In genomic region chr4:55166266-55166665, GRCm38 (mm10) we compare ENCODE assay signal across 33 mouse cellular contexts.
DNase-seq lines count a peak whose midpoint lies in the region; ATAC-seq lines count a peak whose summit lies in the region.
"Had no signal": no experiment of that assay in that cellular context is flagged by ENCODE, and none has a peak within 500 bp of the region (broad histone marks: within the 10 kb centered on the region; RNA-seq: fewer than 3 reads in every experiment).

No protein-coding gene starts in this region.

- no peak overlapping the region; the same call in 1 of the 2 replicates for H3K27ac ChIP-seq in forebrain, embryonic 16.5 days (ENCODE audit: low read length)
- no peak overlapping the region for H3K27ac ChIP-seq in forebrain, embryonic 13.5 days
- H3K27ac ChIP-seq: hindbrain, embryonic 13.5 days; kidney, postnatal 0 days; left cerebral cortex, adult 2 months; limb, embryonic 13.5 days; liver, embryonic 12.5 days; midbrain, embryonic 12.5 days; neural tube, embryonic 12.5 days; stomach, postnatal 0 days had no signal

- H3K4me2 ChIP-seq in forebrain, embryonic 16.5 days (ENCODE audit: low read length), result no peak overlapping the region
- no peak overlapping the region for H3K4me2 ChIP-seq in forebrain, embryonic 13.5 days
- H3K4me2 ChIP-seq: heart, embryonic 12.5 days; hindbrain, embryonic 13.5 days; limb, embryonic 13.5 days; liver, embryonic 12.5 days; midbrain, embryonic 12.5 days; neural tube, embryonic 12.5 days had no signal

- H3K4me3 ChIP-seq in forebrain, embryonic 16.5 days (replicated peaks; ENCODE audit: low read length), result no peak overlapping the region
- H3K4me3 ChIP-seq in forebrain, embryonic 13.5 days, result no peak overlapping the region
- H3K4me3 ChIP-seq: erythroblast, embryonic 14.5 days; heart, embryonic 12.5 days; hindbrain, embryonic 13.5 days; left cerebral cortex, adult 2 months; limb, embryonic 13.5 days; liver, embryonic 12.5 days; megakaryocyte, embryonic 14.5 days; midbrain, embryonic 12.5 days; myocyte; neural tube, embryonic 12.5 days had no signal

- no peaks in the 10 kb centered on the region for H3K4me1 ChIP-seq in forebrain, embryonic 16.5 days (replicated peaks; ENCODE audit: control insufficient read depth, insufficient read depth, low read length)
- no peaks in the 10 kb centered on the region for H3K4me1 ChIP-seq in forebrain, embryonic 13.5 days
- H3K4me1 ChIP-seq: hindbrain, embryonic 13.5 days; liver, embryonic 12.5 days; megakaryocyte, embryonic 14.5 days; midbrain, embryonic 12.5 days; neural tube, embryonic 12.5 days had no signal

- DNase-seq in cerebellum, adult 8-10 months, result peak; percentile 13
- DNase-seq in cerebellum, postnatal 14 days, result no peak
- DNase-seq in brain, adult 2 months (ENCODE audit: low read depth, low spot score), result peak; percentile 32
- DNase-seq in layer of hippocampus, adult 9-11 months, result peak; percentile 51
- no peak for DNase-seq in liver
- DNase-seq: adrenal gland, adult 8-10 months; cerebellum, adult 11 months; gastrocnemius, postnatal 25 days; heart, adult 18-20 months; heart, postnatal 4 days; kidney, adult 8-10 months; liver, postnatal 0 days; lung, postnatal 4 days; right cerebral cortex, postnatal 4 days; thymus, adult 18-20 months; thymus, postnatal 25 days had no signal

- peak; percentile 55; the same call in 1 of the 2 replicates for ATAC-seq in forebrain, embryonic 16.5 days
- no peak for ATAC-seq in forebrain, embryonic 13.5 days
- ATAC-seq: intestine, embryonic 16.5 days; liver, embryonic 12.5 days; liver, postnatal 0 days; lung, postnatal 0 days had no signal

- H3K36me3 ChIP-seq in forebrain, embryonic 16.5 days (ENCODE audit: control insufficient read depth, insufficient read depth), result no peaks in the 10 kb centered on the region
- H3K36me3 ChIP-seq in forebrain, embryonic 13.5 days (ENCODE audit: poor library complexity, severe bottlenecking), result no peaks in the 10 kb centered on the region
- H3K36me3 ChIP-seq: G1E; heart, embryonic 12.5 days; hindbrain, embryonic 13.5 days; limb, embryonic 13.5 days; liver, embryonic 12.5 days; midbrain, embryonic 12.5 days; neural tube, embryonic 12.5 days had no signal

- no peaks in the 10 kb centered on the region for H3K9me3 ChIP-seq in forebrain, embryonic 16.5 days (ENCODE audit: control insufficient read depth, low read length)
- no peaks in the 10 kb centered on the region for H3K9me3 ChIP-seq in forebrain, embryonic 13.5 days (replicated peaks)
- H3K9me3 ChIP-seq: heart, embryonic 12.5 days; hindbrain, embryonic 13.5 days; limb, embryonic 13.5 days; liver, embryonic 12.5 days; midbrain, embryonic 12.5 days; neural tube, embryonic 12.5 days had no signal

- H3K27me3 ChIP-seq in forebrain, embryonic 16.5 days (replicated peaks; ENCODE audit: control insufficient read depth, insufficient read depth, low read length), result no peaks in the 10 kb centered on the region
- H3K27me3 ChIP-seq in forebrain, embryonic 13.5 days, result no peaks in the 10 kb centered on the region
- H3K27me3 ChIP-seq: heart, embryonic 12.5 days; hindbrain, embryonic 13.5 days; limb, embryonic 13.5 days; liver, embryonic 12.5 days; megakaryocyte, embryonic 14.5 days; midbrain, embryonic 12.5 days; neural tube, embryonic 12.5 days had no signal

- WGBS in forebrain, embryonic 16.5 days, result 74% methylated on average over 6 of the region's 6 CpGs
- 91% methylated on average over 6 of the region's 6 CpGs for WGBS in forebrain, embryonic 13.5 days

- no peak overlapping the region for H3K9ac ChIP-seq in forebrain, embryonic 16.5 days (replicated peaks; ENCODE audit: low read depth, low read length)
- H3K9ac ChIP-seq in forebrain, embryonic 13.5 days, result no peak overlapping the region
- H3K9ac ChIP-seq: heart, embryonic 12.5 days; hindbrain, embryonic 13.5 days; limb, embryonic 13.5 days; liver, embryonic 12.5 days; liver, postnatal 0 days; midbrain, embryonic 12.5 days; neural tube, embryonic 12.5 days had no signal

Comparison
In these comparisons a context has a peak if more than half of its experiments do, and no peak if none do; other contexts are left out.
1. DNase-seq: peak in cerebellum, adult 8-10 months (single experiment), brain, adult 2 months (single experiment) and layer of hippocampus, adult 9-11 months (single experiment); none in cerebellum, postnatal 14 days (0 of 2) and liver (single experiment).